Mouse (Mus musculus) embryonic fibroblast, embryonic 13.5 days (primary cell): ENCODE data around the gene Scgb1c1. TPM values are rescaled to one million over a fixed set of nuclear protein-coding genes. Genes with fewer than 3 reads are reported as not detected.
A peak's percentile ranks its signal among the peaks of the same experiment; 100 is the strongest.
"Not testable (repeated sequence)": the region's sequence is repeated elsewhere in the genome, so short reads cannot be mapped to it uniquely, and the experiment has no call there.

Source experiments
- H3K27ac ChIP-seq: 2 replicates; pipeline ENCODE4 v1.5.1; 2012; ENCODE audit warnings: low read length, control low read depth, inconsistent platforms; ENCODE audit not compliant: insufficient read depth
- H3K4me1 ChIP-seq: 2 replicates; pipeline ENCODE4 v1.6.1; 2011; ENCODE audit warnings: low read length; ENCODE audit not compliant: control insufficient read depth, insufficient read depth
- H3K4me3 ChIP-seq: 2 replicates; pipeline ENCODE4 v1.5.1; 2011; ENCODE audit warnings: mild to moderate bottlenecking, control low read depth, low read length; ENCODE audit not compliant: insufficient read depth
- CTCF ChIP-seq: IDR thresholded peaks from 2 replicates; pipeline ENCODE4 v1.5.1; 2011; ENCODE audit warnings: mild to moderate bottlenecking, control low read depth, low read length, moderate library complexity, borderline replicate concordance; ENCODE audit not compliant: insufficient read depth
- POLR2A ChIP-seq: IDR thresholded peaks from 2 replicates; pipeline ENCODE4 v1.6.1; 2011; ENCODE audit warnings: low read depth, mild to moderate bottlenecking, control low read depth, low read length, moderate library complexity
- polyA plus RNA-seq: library from polyadenylated mRNA; stranded (reverse); fragments of >200 nt; gene quantifications from 2 replicates; pipeline ENCODE4 v1.2.4, GENCODE M21; 2011; ENCODE audit warnings: low read depth; ENCODE audit not compliant: missing spikeins, insufficient read length

The Scgb1c1 gene
- polyA plus RNA-seq, 1 experiment, result not detected

DNA sequence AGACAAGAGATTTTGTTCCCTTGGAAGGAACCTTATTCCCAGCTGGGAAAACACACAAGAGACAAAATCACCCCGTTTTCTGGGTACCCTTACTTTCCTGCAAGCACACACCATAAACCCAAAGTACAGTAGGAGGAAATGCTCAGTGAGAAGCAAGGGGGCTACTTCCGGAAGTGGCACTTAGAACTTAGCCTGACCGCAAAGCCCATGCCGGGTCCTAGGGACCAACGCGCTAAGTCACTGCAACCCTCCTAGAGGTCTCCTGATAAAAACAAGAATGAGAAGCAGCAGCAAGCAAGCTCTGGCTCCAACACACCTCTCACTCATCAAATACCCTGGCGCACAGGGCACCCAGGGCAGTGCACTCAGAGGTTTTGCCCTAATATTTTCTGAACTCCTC, 34.0 kb downstream of the Scgb1c1 start:
- no peak overlapping the region for H3K4me3 ChIP-seq
- H3K27ac ChIP-seq, result no peak overlapping the region
- peaks cover 5% of the 10 kb centered on the region for H3K4me1 ChIP-seq
- TF ChIP-seq POLR2A (no peak), CTCF (no peak)

DNA sequence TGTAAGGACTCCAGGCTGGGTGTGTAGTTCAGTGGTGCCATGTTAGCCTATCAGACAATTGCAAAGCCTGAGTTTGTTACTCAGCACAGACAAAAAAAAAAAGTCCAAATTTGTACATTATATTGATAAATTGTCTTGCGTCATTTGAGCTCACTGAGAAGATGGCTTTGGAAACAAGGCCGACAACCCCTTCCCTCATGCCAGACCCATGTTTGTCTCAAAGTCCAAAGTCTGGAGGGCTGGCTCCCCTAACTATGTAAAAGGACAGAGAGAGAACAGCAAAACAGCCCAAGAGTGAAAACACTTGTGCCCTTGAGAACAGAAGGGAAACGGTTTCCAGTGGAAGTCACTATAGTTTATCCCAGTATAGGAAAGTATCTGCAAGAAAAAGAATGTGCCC, 35.1 kb downstream of the Scgb1c1 start:
- Histone ChIP-seq H3K4me1 (peaks cover 5% of the 10 kb centered on the region), H3K4me3 (no peak overlapping the region), H3K27ac (no peak overlapping the region)
- TF ChIP-seq POLR2A, result no peak

DNA sequence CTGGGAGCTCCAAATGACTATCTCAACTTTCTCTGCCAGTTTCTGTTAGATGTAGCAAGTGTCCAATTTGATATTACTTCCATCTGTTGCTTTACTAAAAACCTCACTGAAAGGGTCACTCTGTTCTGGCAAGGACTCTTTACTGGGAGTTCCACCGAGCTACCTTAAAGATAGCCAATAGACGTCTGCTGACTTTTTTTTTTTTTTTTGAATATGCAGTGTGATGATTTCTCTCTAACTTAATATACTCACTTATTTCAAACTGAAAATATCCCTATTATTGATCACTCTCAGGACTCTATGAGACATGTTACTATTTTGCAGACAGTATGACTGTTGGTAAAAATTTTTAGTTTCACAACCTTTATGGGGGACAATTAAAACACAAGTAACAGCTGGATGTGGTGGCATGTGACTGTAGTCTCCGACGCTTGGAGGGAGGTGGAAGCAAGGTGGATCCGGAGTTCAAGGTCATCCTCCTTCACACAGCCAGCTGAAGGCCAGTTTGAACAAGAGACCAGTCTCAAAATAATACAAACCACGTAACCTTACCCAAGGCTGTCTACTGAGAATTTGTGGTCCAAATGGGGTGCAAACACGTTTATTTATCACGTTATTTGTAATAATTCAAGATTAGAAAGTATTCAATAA, 35.6 kb downstream of the Scgb1c1 start:
- TF ChIP-seq CTCF, result no peak
- TF ChIP-seq POLR2A, result no peak
- H3K4me3 ChIP-seq, result peak overlapping the region; percentile 97
- H3K27ac ChIP-seq, result no peak overlapping the region
- peaks cover 5% of the 10 kb centered on the region for H3K4me1 ChIP-seq

DNA sequence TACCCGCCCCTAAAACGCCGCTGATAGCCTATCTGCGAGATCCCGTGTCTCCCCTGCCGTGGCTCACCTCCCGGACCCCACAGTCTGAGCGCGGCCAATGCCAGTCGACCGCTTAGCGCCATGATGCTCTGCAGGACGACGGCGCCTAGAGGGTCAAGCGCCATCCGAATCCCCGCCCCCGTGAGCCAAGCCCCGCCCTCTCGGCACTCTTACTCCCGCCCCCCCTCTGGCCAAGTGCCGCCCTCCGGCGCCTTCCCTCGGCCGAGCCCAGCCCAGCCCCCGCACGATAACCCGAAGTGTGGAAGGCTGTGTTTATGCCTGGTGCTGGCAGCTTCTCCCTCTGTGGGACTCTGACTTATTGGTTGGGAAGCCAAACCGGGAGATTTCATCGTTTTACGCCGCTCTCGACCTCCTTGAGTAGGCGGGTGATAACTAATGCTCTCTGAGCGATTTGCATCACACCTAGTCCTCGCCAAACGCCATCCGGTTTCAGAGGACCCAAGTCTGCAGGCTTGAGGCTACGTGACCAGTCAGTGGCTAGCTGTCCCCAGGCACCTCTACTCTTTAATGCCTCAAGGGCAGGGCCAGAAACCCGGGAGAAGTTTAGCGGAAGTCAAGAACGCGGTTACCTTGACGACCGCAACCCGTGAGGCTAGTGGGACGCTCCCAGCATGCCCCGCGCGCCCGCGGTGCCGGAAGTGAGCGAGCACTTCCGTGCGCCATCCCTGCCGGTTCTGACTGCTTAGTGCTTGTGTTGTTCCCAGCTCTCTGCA, 36.5 kb downstream of the Scgb1c1 start, which contains the start of the genes Psmd13 and Sirt3:
Gene Psmd13, plus strand, starts transcription at position 273 of the 773 bp plus-strand sequence.
Gene Sirt3, minus strand, starts transcription at position 614 of the 773 bp plus-strand sequence.
- H3K27ac ChIP-seq, result peak within 1 kb of the TSS; percentile 56
- peak within 1 kb of the TSS; percentile 97 for H3K4me3 ChIP-seq
- TF ChIP-seq CTCF (no peak), POLR2A (peak; percentile 88)
- peaks cover 5% of the 10 kb centered on the region for H3K4me1 ChIP-seq

DNA sequence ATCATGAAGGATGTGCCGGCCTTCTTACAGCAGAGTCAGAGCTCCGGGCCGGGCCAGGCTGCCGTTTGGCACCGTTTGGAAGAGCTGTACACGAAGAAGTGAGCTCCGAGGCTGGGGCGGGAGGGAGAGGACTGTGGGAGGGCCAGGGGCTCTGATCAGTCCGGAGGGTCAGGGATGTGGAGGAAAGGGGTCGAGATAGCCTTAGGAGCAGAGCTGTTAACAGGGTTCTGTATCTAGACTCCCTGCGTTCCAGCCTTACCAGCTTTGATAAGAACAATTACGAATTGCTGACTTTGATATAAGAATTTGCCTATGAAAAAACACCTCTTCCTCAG, 37.1 kb downstream of the Scgb1c1 start:
- TF ChIP-seq POLR2A (no peak), CTCF (no peak)
- Histone ChIP-seq H3K4me3 (peak overlapping the region; percentile 97), H3K4me1 (peaks cover 5% of the 10 kb centered on the region), H3K27ac (peak overlapping the region; percentile 4; the same call in 1 of the 2 replicates)

DNA sequence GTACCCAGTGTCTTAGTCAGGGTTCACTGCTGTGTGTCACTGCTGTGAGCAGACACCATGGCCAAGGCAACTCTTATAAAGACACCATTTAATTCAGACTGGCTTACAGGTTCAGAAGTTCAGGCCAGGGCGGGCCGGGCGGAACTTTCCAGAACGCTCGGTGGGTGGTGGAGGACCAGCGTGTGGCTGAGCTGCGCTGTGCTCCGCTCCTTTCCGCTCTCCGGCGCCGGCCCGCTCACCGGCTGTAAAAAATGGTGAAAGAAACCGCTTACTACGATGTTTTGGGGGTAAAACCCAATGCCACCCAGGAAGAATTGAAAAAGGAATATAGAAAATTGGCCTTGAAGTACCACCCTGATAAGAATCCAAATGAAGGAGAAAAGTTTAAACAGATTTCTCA, 45.3 kb downstream of the Scgb1c1 start:
- H3K4me3 ChIP-seq, H3K4me1 ChIP-seq, H3K27ac ChIP-seq: not testable (repeated sequence)

DNA sequence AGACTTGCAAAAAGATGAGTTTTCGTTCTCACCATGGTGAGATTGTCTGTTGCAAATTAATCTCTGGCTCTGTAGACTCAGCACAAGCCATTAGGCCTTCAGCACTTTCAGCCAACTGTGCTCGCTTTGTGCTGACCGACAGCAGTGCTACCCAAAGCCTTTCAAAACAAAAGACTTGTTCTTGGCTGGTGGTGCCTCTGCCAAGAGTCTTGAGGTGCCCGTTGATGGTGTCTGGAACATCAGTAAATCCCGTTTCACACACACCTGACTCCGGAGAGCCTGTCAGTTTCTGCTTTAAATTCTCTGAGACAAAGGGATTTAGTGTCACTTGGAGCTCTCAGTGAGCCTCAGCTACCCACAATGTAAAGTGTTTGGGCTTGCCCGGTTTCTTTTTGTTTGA, 48.7 kb downstream of the Scgb1c1 start:
- TF ChIP-seq CTCF, result no peak
- no peak for TF ChIP-seq POLR2A
- no peaks in the 10 kb centered on the region for H3K4me1 ChIP-seq
- H3K4me3 ChIP-seq, result no peak overlapping the region
- no peak overlapping the region for H3K27ac ChIP-seq

DNA sequence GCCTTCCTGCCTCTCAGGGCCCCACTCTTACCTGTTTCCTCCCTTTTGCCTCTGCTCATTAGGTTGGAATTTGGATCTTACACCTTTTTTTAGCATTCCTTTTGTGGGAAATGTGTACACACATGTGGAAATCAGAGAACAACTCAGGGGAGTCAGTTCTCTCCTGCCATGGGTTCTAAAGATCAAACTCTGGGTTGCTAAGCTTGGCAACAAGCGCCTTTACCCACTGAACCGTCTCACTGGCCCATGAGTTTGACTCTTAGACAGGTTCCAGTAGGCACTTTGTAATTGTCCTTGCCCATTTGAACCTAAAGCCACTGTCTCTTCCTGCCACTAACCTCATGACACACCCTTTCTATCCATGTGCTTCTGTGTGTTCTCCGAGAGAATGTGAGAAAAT, 49.3 kb downstream of the Scgb1c1 start:
- TF ChIP-seq POLR2A, result no peak
- no peak for TF ChIP-seq CTCF
- Histone ChIP-seq H3K27ac (no peak overlapping the region), H3K4me3 (no peak overlapping the region), H3K4me1 (no peaks in the 10 kb centered on the region)

Other genes starting within 250 kb of the Scgb1c1 start
- gene Olfr46, start 244.3 kb upstream of the Scgb1c1 start, polyA plus RNA-seq, result not detected in 2 replicates
- not detected in 2 replicates for gene Olfr61, start 216.6 kb upstream of the Scgb1c1 start, polyA plus RNA-seq
- not detected in 2 replicates for gene Olfr53, start 199.1 kb upstream of the Scgb1c1 start, polyA plus RNA-seq
- gene Olfr539, start 185.6 kb upstream of the Scgb1c1 start, polyA plus RNA-seq, result not detected in 2 replicates
- gene Olfr45, start 163.6 kb upstream of the Scgb1c1 start, polyA plus RNA-seq, result not detected in 2 replicates
- not detected in 2 replicates for gene Olfr541, start 148.3 kb upstream of the Scgb1c1 start, polyA plus RNA-seq
- not detected in 2 replicates for gene Cyp2e1, start 81.8 kb upstream of the Scgb1c1 start, polyA plus RNA-seq
- gene Syce1, start 57.7 kb upstream of the Scgb1c1 start, polyA plus RNA-seq, result not detected in 2 replicates
- gene Zfp941, start 23.4 kb upstream of the Scgb1c1 start, polyA plus RNA-seq, result 2.2 and 3.5 TPM in 2 replicates
- gene Urah, start 10.5 kb upstream of the Scgb1c1 start, polyA plus RNA-seq, result not detected in 2 replicates
- not detected in 2 replicates for gene Odf3, start 2.3 kb downstream of the Scgb1c1 start, polyA plus RNA-seq
- gene Gm45785, start 10.8 kb downstream of the Scgb1c1 start, polyA plus RNA-seq, result not detected in 2 replicates
- 53.4 and 58.1 TPM in 2 replicates for gene Ric8a, start 11.4 kb downstream of the Scgb1c1 start, polyA plus RNA-seq
- gene Bet1l, start 12.0 kb downstream of the Scgb1c1 start, polyA plus RNA-seq, result 29.9 and 35.7 TPM in 2 replicates
- gene Psmd13, start 36.4 kb downstream of the Scgb1c1 start, polyA plus RNA-seq, result 206 and 213 TPM in 2 replicates
- gene Sirt3, start 36.8 kb downstream of the Scgb1c1 start, polyA plus RNA-seq, result 7.6 and 8.2 TPM in 2 replicates
- not detected in 2 replicates for gene Cox8b, start 54.9 kb downstream of the Scgb1c1 start, polyA plus RNA-seq
- not detected in 2 replicates for gene Nlrp6, start 75.4 kb downstream of the Scgb1c1 start, polyA plus RNA-seq
- gene Pgghg, start 95.8 kb downstream of the Scgb1c1 start, polyA plus RNA-seq, result 14.3 and 19.1 TPM in 2 replicates
- gene Ifitm5, start 104.7 kb downstream of the Scgb1c1 start, polyA plus RNA-seq, result 3.0 TPM in 1 of 2 replicates, not detected in the other
- gene Gm45717, start 110.4 kb downstream of the Scgb1c1 start, polyA plus RNA-seq, result not detected in 2 replicates
- gene Ifitm2, start 110.4 kb downstream of the Scgb1c1 start, polyA plus RNA-seq, result 771 and 857 TPM in 2 replicates
- gene Ifitm1, start 121.7 kb downstream of the Scgb1c1 start, polyA plus RNA-seq, result 5.1 and 16.5 TPM in 2 replicates
- gene Ifitm3, start 165.2 kb downstream of the Scgb1c1 start, polyA plus RNA-seq, result 1,040 and 1,188 TPM in 2 replicates
- gene Ifitm6, start 172.4 kb downstream of the Scgb1c1 start, polyA plus RNA-seq, result not detected in 2 replicates
- not detected in 2 replicates for gene Gm17387, start 183.6 kb downstream of the Scgb1c1 start, polyA plus RNA-seq
- gene B4galnt4, start 215.6 kb downstream of the Scgb1c1 start, polyA plus RNA-seq, result 0.53 and 1.6 TPM in 2 replicates
- not detected in 2 replicates for gene Pkp3, start 232.7 kb downstream of the Scgb1c1 start, polyA plus RNA-seq